Mouse (Mus musculus) forebrain, postnatal 0 days (tissue): ENCODE data around the gene Smpd3. TPM values are rescaled to one million over a fixed set of nuclear protein-coding genes. Genes with fewer than 3 reads are reported as not detected.
A peak's percentile ranks its signal among the peaks of the same experiment; 100 is the strongest.

Experiments used
- ATAC-seq: fragments of 200-750 bp; cut with Nextera tagmentation; 2 replicates; pipeline ENCODE4 v1.8.0; 2017; ENCODE audit warnings: mild to moderate bottlenecking, moderate library complexity
- DNase-seq: peaks from one replicate; pipeline ENCODE4 v3.0.0-alpha.2; 2015
- H3K27ac ChIP-seq: fragments of 300-500 bp; sonication (generic); 2 replicates; pipeline ENCODE4 v1.5.1; 2014; ENCODE audit warnings: low read depth, mild to moderate bottlenecking, antibody characterized with exemption, low read length, moderate library complexity, mixed read lengths
- H3K27me3 ChIP-seq: fragments of 300-500 bp; sonication (generic); 2 replicates; pipeline ENCODE4 v1.6.1; 2014; ENCODE audit warnings: mild to moderate bottlenecking, low read length, mixed read lengths; ENCODE audit not compliant: insufficient read depth
- H3K36me3 ChIP-seq: fragments of 300-500 bp; sonication (generic); 2 replicates; pipeline ENCODE4 v1.6.1; 2014; ENCODE audit warnings: mild to moderate bottlenecking, moderate library complexity; ENCODE audit not compliant: insufficient read depth
- H3K4me1 ChIP-seq: fragments of 300-500 bp; sonication (generic); 2 replicates; pipeline ENCODE4 v1.6.1; 2014; ENCODE audit warnings: antibody characterized with exemption; ENCODE audit not compliant: insufficient read depth
- H3K4me2 ChIP-seq: fragments of 300-500 bp; sonication (generic); 2 replicates; pipeline ENCODE4 v1.6.1; 2014; ENCODE audit warnings: low read depth, mild to moderate bottlenecking, moderate library complexity
- H3K4me3 ChIP-seq: fragments of 300-500 bp; sonication (generic); 2 replicates; pipeline ENCODE4 v1.5.1; 2014; ENCODE audit warnings: low read depth, low read length, mixed read lengths
- H3K9ac ChIP-seq: fragments of 300-500 bp; sonication (generic); 2 replicates; pipeline ENCODE4 v1.6.1; 2014; ENCODE audit warnings: mild to moderate bottlenecking
- H3K9me3 ChIP-seq: fragments of 300-500 bp; sonication (generic); 2 replicates; pipeline ENCODE4 v1.6.1; 2016; ENCODE audit warnings: low read length
- CTCF ChIP-seq: sonication (generic); IDR thresholded peaks from 2 replicates; pipeline ENCODE4 v1.5.1; 2016; ENCODE audit warnings: antibody characterized with exemption, control low read depth, low read depth
- WGBS: fragments of 180-500 bp; shearing (Covaris S2); extraction: QIAGEN DNeasy Blood & Tissue Kit; methylation state at CpG from one replicate; pipeline ENCODE4 v1.1.7; 2014; 5-methylcytosine and 5-hydroxymethylcytosine counted together
- polyA plus RNA-seq: library from polyadenylated mRNA; unstranded; fragments of >200 nt; fragmentation: Nextera tagmentation; extraction: Ambion mirVana; gene quantifications from 2 replicates; pipeline ENCODE4 v1.2.1, GENCODE M21; 2015
- total RNA-seq: library from RNA; depleted of rRNA; stranded (reverse); fragments of >200 nt; gene quantifications from 2 replicates; pipeline ENCODE4 v1.2.3, GENCODE M21; 2014

Smpd3 gene
- total and polyA plus RNA-seq, 2 experiments from 2014 or later = 84.8 to 114 TPM

DNA sequence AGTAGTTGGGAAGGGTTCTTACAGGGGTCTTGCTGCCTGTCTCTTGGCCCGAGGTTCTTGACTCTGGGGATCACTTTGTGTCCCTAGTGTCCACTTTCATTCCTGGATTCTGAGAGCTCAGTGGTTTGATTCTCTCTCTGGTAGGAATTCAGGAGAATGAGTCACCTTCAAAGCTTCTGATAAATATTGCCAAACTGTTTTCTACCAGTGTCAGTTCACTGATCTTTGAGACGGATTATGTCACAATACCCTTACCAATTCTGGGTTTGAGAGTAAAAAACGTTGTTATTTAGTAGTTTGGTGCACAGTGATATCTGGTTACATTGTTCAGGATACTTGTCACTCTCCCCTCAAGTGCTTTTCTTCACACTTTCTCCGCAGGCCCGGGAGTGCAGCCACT, 57.6 kb downstream of the Smpd3 start:
- DNase-seq (no peak), ATAC-seq (no peak)
- 62% methylated on average over 5 of the region's 5 CpGs for WGBS
- Histone ChIP-seq H3K9me3 (no peaks in the 10 kb centered on the region), H3K27ac (no peak overlapping the region), H3K9ac (no peak overlapping the region), H3K4me3 (no peak overlapping the region), H3K27me3 (no peaks in the 10 kb centered on the region), H3K4me2 (no peak overlapping the region), H3K4me1 (no peaks in the 10 kb centered on the region), H3K36me3 (peaks cover 51% of the 10 kb centered on the region)
- no peak for TF ChIP-seq CTCF

GRCm38 (mm10) chr8:106278367-106279042, 59.3 kb downstream of the Smpd3 start:
- Histone ChIP-seq H3K36me3 (peaks cover 46% of the 10 kb centered on the region), H3K4me2 (no peak overlapping the region), H3K9me3 (no peaks in the 10 kb centered on the region), H3K9ac (no peak overlapping the region), H3K4me3 (no peak overlapping the region), H3K27ac (no peak overlapping the region), H3K27me3 (no peaks in the 10 kb centered on the region), H3K4me1 (no peaks in the 10 kb centered on the region)
- TF ChIP-seq CTCF = no peak
- 84% methylated on average over 11 of the region's 11 CpGs for WGBS
- DNase-seq = no peak
- no peak for ATAC-seq

GRCm38 (mm10) chr8:106276709-106277317, 61.0 kb downstream of the Smpd3 start:
- no peak for TF ChIP-seq CTCF
- 95% methylated on average over 5 of the region's 5 CpGs for WGBS
- H3K4me3 ChIP-seq = no peak overlapping the region
- H3K9ac ChIP-seq = no peak overlapping the region
- no peak overlapping the region for H3K27ac ChIP-seq
- H3K27me3 ChIP-seq = no peaks in the 10 kb centered on the region
- DNase-seq (no peak), ATAC-seq (no peak)
- peaks cover 33% of the 10 kb centered on the region for H3K36me3 ChIP-seq
- no peaks in the 10 kb centered on the region for H3K9me3 ChIP-seq
- no peak overlapping the region for H3K4me2 ChIP-seq
- H3K4me1 ChIP-seq = 0 out of 2 replicates have a peak, but pooled peaks cover under 1% of the 10 kb centered on the region

GRCm38 (mm10) chr8:106273468-106273867, 64.3 kb downstream of the Smpd3 start:
- no peak overlapping the region for H3K27ac ChIP-seq
- no peak overlapping the region for H3K4me3 ChIP-seq
- H3K9me3 ChIP-seq = no peaks in the 10 kb centered on the region
- TF ChIP-seq CTCF = no peak
- 83% methylated on average over 3 of the region's 3 CpGs for WGBS
- H3K27me3 ChIP-seq = no peaks in the 10 kb centered on the region
- peaks cover 14% of the 10 kb centered on the region for H3K36me3 ChIP-seq
- no peak overlapping the region for H3K4me2 ChIP-seq
- no peak overlapping the region for H3K9ac ChIP-seq
- peaks cover 25% of the 10 kb centered on the region for H3K4me1 ChIP-seq
- DNase-seq = no peak
- ATAC-seq = no peak

DNA sequence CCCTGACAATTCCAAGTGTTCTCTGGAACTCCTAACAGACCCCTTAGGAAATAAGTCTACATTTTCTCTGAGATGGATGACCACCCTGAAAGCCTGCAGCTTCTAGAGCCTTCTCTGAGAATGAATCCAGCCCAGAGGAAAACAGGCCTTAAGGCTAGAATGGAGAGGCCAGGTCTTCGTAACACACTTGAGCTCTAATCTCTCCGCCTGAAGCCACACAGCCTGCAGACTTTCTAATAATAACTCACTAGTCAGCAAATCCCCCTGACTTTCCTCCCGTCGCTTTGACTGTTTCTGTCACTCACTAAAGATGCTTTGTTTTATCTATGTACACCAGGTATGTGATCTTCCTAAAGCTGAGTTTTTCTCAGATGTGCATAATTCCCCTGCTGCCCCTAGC, 66.4 kb downstream of the Smpd3 start:
- H3K4me1 ChIP-seq = peaks cover 25% of the 10 kb centered on the region
- ATAC-seq (peak; percentile 16; the same call in 1 of the 2 replicates), DNase-seq (no peak)
- WGBS = 39% methylated on average over 4 of the region's 4 CpGs
- TF ChIP-seq CTCF = no peak
- no peak overlapping the region for H3K4me3 ChIP-seq
- H3K4me2 ChIP-seq = peak overlapping the region; percentile 17
- peaks cover 4% of the 10 kb centered on the region; the same call in 1 of the 2 replicates for H3K36me3 ChIP-seq
- peak overlapping the region; percentile 31; the same call in 1 of the 2 replicates for H3K9ac ChIP-seq
- no peaks in the 10 kb centered on the region for H3K9me3 ChIP-seq
- H3K27ac ChIP-seq = peak overlapping the region; percentile 75
- H3K27me3 ChIP-seq = no peaks in the 10 kb centered on the region

DNA sequence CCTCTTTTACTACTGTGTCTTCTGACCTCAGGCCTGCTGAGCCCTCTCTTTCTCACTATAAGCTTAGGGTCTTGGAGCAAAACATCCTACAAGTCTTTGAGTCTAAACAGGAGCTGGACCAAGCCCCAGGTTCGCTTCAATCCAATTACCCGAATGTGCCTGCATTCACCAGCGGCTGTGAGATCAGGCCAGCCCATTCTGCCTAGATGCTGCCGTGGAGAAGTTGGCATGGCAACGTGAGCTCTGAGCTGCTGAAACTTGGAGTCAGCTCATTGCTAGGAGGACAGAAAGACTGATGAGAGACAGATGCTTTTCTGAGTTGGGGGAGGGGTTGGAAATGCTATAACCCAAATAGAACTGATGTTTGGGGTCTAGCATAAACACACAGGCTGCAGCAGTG, 67.0 kb downstream of the Smpd3 start:
- peak overlapping the region; percentile 75 for H3K27ac ChIP-seq
- 2% methylated on average over 5 of the region's 5 CpGs for WGBS
- H3K4me1 ChIP-seq = peaks cover 25% of the 10 kb centered on the region
- TF ChIP-seq CTCF = no peak
- DNase-seq = peak; percentile 83
- peak overlapping the region; percentile 17 for H3K4me2 ChIP-seq
- peak; percentile 88 for ATAC-seq
- H3K4me3 ChIP-seq = no peak overlapping the region
- no peaks in the 10 kb centered on the region for H3K9me3 ChIP-seq
- peaks cover 4% of the 10 kb centered on the region for H3K36me3 ChIP-seq
- H3K27me3 ChIP-seq = no peaks in the 10 kb centered on the region
- H3K9ac ChIP-seq = peak overlapping the region; percentile 31; the same call in 1 of the 2 replicates

- Histone ChIP-seq H3K9ac (no peak overlapping the region), H3K36me3 (peaks cover 16% of the 10 kb centered on the region), H3K9me3 (no peaks in the 10 kb centered on the region), H3K4me3 (no peak overlapping the region), H3K27ac (no peak overlapping the region), H3K4me2 (no peak overlapping the region), H3K27me3 (no peaks in the 10 kb centered on the region), H3K4me1 (peaks cover 25% of the 10 kb centered on the region)
- WGBS = 22% methylated on average over 5 of the region's 5 CpGs
- DNase-seq (no peak), ATAC-seq (peak; percentile 26; the same call in 1 of the 2 replicates)
- TF ChIP-seq CTCF = no peak
Measured at GRCm38 (mm10) chr8:106268710-106269346, 69.0 kb downstream of the Smpd3 start.
